Mouse (Mus musculus) MEL (cell line): ENCODE measurements around the gene Usp1. TPM values are rescaled to one million over a fixed set of nuclear protein-coding genes. Genes with fewer than 3 reads are reported as not detected.
"Not testable (repeated sequence)": the region's sequence is repeated elsewhere in the genome, so short reads cannot be mapped to it uniquely, and the experiment has no call there.

Experiments used
- DNase-seq: peaks from one replicate; pipeline ENCODE4 v3.0.0; 2011; ENCODE audit warnings: low read depth, low spot score
- H3K27ac ChIP-seq: 2 replicates; pipeline ENCODE4 v1.5.1; 2012; ENCODE audit warnings: low read depth, mild to moderate bottlenecking, control low read depth, low read length, moderate library complexity; ENCODE audit not compliant: control insufficient read depth
- H3K27me3 ChIP-seq, 2 experiments: fragments of 150-350 bp in 1 of 2; sonication (generic) in 1 of 2; 2 replicates each; pipeline ENCODE4 v1.6.1; 2012; ENCODE audit warnings: low read length in 2 of 2, mild to moderate bottlenecking in 2 of 2, improper control_type of control experiment in 1 of 2, moderate library complexity in 1 of 2; ENCODE audit not compliant: insufficient read depth in 2 of 2, control insufficient read depth in 1 of 2
- H3K36me3 ChIP-seq, 2 experiments: 2 replicates each; pipeline ENCODE4 v1.6.1; 2012 to 2014; ENCODE audit warnings: low read length in 2 of 2, improper control_type of control experiment in 1 of 2, inconsistent platforms in 1 of 2, mild to moderate bottlenecking in 1 of 2; ENCODE audit not compliant: insufficient read depth in 2 of 2, control insufficient read depth in 1 of 2
- H3K4me1 ChIP-seq, 2 experiments: fragments of 150-350 bp in 1 of 2; sonication (generic) in 1 of 2; 2 replicates each; pipeline ENCODE4 v1.6.1; 2012; ENCODE audit warnings: low read length in 2 of 2, improper control_type of control experiment in 1 of 2, mild to moderate bottlenecking in 1 of 2; ENCODE audit not compliant: insufficient read depth in 2 of 2, control insufficient read depth in 1 of 2
- H3K4me3 ChIP-seq, 2 experiments: fragments of 150-350 bp in 1 of 2; sonication (generic) in 1 of 2; 2 replicates each; pipeline ENCODE4 v1.5.1; 2012; ENCODE audit warnings: low read depth in 2 of 2, low read length in 2 of 2, mild to moderate bottlenecking in 2 of 2, moderate library complexity in 2 of 2, control low read depth in 1 of 2, improper control_type of control experiment in 1 of 2; ENCODE audit not compliant: control insufficient read depth in 1 of 2, insufficient read depth in 1 of 2
- H3K79me2 ChIP-seq: 2 replicates; pipeline ENCODE4 v1.6.1; 2012; ENCODE audit warnings: mild to moderate bottlenecking, low read length, moderate library complexity; ENCODE audit not compliant: control insufficient read depth, poor library complexity, insufficient read depth
- H3K9ac ChIP-seq: 2 replicates; pipeline ENCODE4 v1.6.1; 2012; ENCODE audit warnings: low read depth, mild to moderate bottlenecking, control low read depth, low read length, moderate library complexity; ENCODE audit not compliant: control insufficient read depth, poor library complexity, severe bottlenecking
- H3K9me3 ChIP-seq: fragments of 150-350 bp; sonication (generic); replicated peaks from 2 replicates; pipeline ENCODE4 v1.6.1; 2012; ENCODE audit warnings: mild to moderate bottlenecking, low read length, improper control_type of control experiment, moderate library complexity; ENCODE audit not compliant: insufficient read depth
- CHD1 ChIP-seq: IDR thresholded peaks from 2 replicates; pipeline ENCODE4 v1.6.1; 2012; ENCODE audit warnings: low read depth, mild to moderate bottlenecking, inconsistent platforms, low read length, improper control_type of control experiment
- CHD2 ChIP-seq: IDR thresholded peaks from 2 replicates; pipeline ENCODE4 v1.6.1; 2011; ENCODE audit warnings: low read length, improper control_type of control experiment
- CTCF ChIP-seq, 3 experiments: IDR thresholded peaks in 2 of 3; conservative IDR thresholded peaks in 1 of 3; 2 replicates each; pipeline ENCODE4 v1.5.1; 2011 to 2012; ENCODE audit warnings: low read length in 3 of 3, low read depth in 2 of 3, mild to moderate bottlenecking in 2 of 3, improper control_type of control experiment in 1 of 3, inconsistent platforms in 1 of 3, mixed read lengths in 1 of 3, moderate library complexity in 1 of 3; ENCODE audit not compliant: control insufficient read depth in 1 of 3, insufficient read depth in 1 of 3, poor library complexity in 1 of 3, severe bottlenecking in 1 of 3
- KAT2A ChIP-seq: conservative IDR thresholded peaks from 2 replicates; pipeline ENCODE4 v1.6.1; 2012; ENCODE audit warnings: low read depth, low read length, improper control_type of control experiment, inconsistent platforms
- MAFK ChIP-seq: IDR thresholded peaks from 2 replicates; pipeline ENCODE4 v1.6.1; 2011; ENCODE audit warnings: low read depth, mild to moderate bottlenecking, low read length, improper control_type of control experiment, borderline replicate concordance
- MAZ ChIP-seq: IDR thresholded peaks from 2 replicates; pipeline ENCODE4 v1.6.1; 2012; ENCODE audit warnings: low read depth, mild to moderate bottlenecking, inconsistent platforms, low read length, improper control_type of control experiment
- MYC ChIP-seq: IDR thresholded peaks from 2 replicates; pipeline ENCODE4 v1.6.1; 2011; ENCODE audit warnings: low read depth, mild to moderate bottlenecking, low read length, improper control_type of control experiment, moderate library complexity
- NELFE ChIP-seq: IDR thresholded peaks from 2 replicates; pipeline ENCODE4 v1.6.1; 2011; ENCODE audit warnings: low read depth, low read length, improper control_type of control experiment
- POLR2A ChIP-seq, 2 experiments: IDR thresholded peaks; 2 replicates each; pipeline ENCODE4 v1.6.1; 2011 to 2012; ENCODE audit warnings: low read length in 2 of 2, mild to moderate bottlenecking in 2 of 2, control low read depth in 1 of 2, improper control_type of control experiment in 1 of 2, low read depth in 1 of 2, moderate library complexity in 1 of 2; ENCODE audit not compliant: control insufficient read depth in 1 of 2, insufficient read depth in 1 of 2, poor library complexity in 1 of 2
- POLR2AphosphoS2 ChIP-seq: IDR thresholded peaks from 2 replicates; pipeline ENCODE4 v1.6.1; 2011; ENCODE audit warnings: low read length, improper control_type of control experiment
- RCOR1 ChIP-seq: IDR thresholded peaks from 2 replicates; pipeline ENCODE4 v1.6.1; 2012; ENCODE audit warnings: low read depth, mild to moderate bottlenecking, inconsistent platforms, low read length, improper control_type of control experiment
- SMC3 ChIP-seq: IDR thresholded peaks from 2 replicates; pipeline ENCODE4 v1.6.1; 2011; ENCODE audit warnings: low read depth, low read length, improper control_type of control experiment
- TCF12 ChIP-seq: IDR thresholded peaks from 2 replicates; pipeline ENCODE4 v1.6.1; 2014; ENCODE audit warnings: low read depth, mild to moderate bottlenecking, inconsistent platforms, low read length, improper control_type of control experiment, moderate library complexity
- USF2 ChIP-seq, 2 experiments: IDR thresholded peaks; 2 replicates each; pipeline ENCODE4 v1.6.1; 2011 to 2012; ENCODE audit warnings: improper control_type of control experiment in 2 of 2, low read length in 2 of 2, borderline replicate concordance in 1 of 2, inconsistent platforms in 1 of 2, low read depth in 1 of 2, mild to moderate bottlenecking in 1 of 2; ENCODE audit not compliant: insufficient read depth in 1 of 2
- ZNF384 ChIP-seq: IDR thresholded peaks from 2 replicates; pipeline ENCODE4 v1.6.1; 2012; ENCODE audit warnings: low read depth, mild to moderate bottlenecking, inconsistent platforms, low read length, improper control_type of control experiment
- polyA plus RNA-seq, 2 experiments: library from polyadenylated mRNA; stranded (reverse) in 1 of 2; unstranded in 1 of 2; fragments of >175 nt in 1 of 2; fragments of >200 nt in 1 of 2; gene quantifications; 2 replicates each; pipeline versions ENCODE4 v1.2.1 to v1.2.4; 2012; ENCODE audit warnings: low replicate concordance in 2 of 2, low read depth in 1 of 2; ENCODE audit not compliant: insufficient read length in 2 of 2, insufficient read depth in 1 of 2, missing spikeins in 1 of 2
- total RNA-seq: library from RNA; depleted of rRNA; stranded (reverse); fragments of 300-350 nt; gene quantifications from 2 replicates; pipeline ENCODE4 v1.2.3, GENCODE M21; 2012

The Usp1 gene
- total and polyA plus RNA-seq, 3 experiments, result 68.6 to 128 TPM; not detected in 1

DNA sequence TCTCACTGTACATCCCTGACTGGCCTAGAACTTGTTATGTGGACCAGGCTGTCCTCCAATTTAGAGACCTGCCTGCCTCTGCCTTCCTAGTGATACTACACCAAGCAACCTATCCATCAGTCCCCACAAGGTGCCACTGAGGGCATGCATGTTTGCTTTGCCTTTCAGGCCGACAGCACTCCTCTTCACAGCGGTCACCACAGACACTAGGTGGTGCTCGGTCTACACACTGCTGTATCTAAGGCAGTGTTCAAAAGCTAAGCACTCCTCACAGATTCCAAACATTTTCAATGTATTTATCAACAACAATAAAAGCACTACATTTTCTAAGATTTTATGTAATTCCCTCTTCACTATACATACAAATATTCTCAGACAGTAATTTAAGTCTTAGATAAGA lies 46.3 kb downstream of the Usp1 start:
- Histone ChIP-seq H3K27me3 (no peaks in the 10 kb centered on the region), H3K4me3 (no peak overlapping the region), H3K9me3 (no peaks in the 10 kb centered on the region), H3K4me1 (no peaks in the 10 kb centered on the region), H3K9ac (no peak overlapping the region), H3K27ac (no peak overlapping the region), H3K79me2 (no peaks in the 10 kb centered on the region), H3K36me3 (no peaks in the 10 kb centered on the region; a peak in 2 of 4 replicates)
- no peak for DNase-seq
- TF ChIP-seq NELFE (no peak), CHD1 (no peak), CHD2 (no peak)

DNA sequence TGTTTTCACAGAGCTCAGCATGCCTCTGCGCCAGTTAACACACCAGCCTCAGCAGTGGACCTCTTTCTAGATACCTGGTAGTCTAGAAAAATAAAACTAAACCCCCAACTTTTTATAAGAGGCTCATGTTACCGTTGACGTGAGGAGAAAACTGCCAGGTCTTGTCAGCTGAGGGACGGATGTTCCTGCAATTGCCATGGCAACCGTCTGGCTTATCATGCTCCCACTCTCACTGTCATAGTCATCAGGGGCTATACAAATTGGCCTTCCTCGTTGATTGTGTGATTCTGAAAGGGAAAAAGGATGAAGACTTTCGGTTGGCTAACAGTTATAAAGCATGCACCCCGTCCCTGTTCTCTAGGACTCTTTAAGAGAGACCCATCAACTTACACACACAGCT lies 52.1 kb downstream of the Usp1 start:
- H3K36me3 ChIP-seq, result no peaks in the 10 kb centered on the region
- H3K27ac ChIP-seq, result no peak overlapping the region
- H3K9me3 ChIP-seq, result no peaks in the 10 kb centered on the region
- no peaks in the 10 kb centered on the region for H3K4me1 ChIP-seq
- H3K9ac ChIP-seq, result no peak overlapping the region
- TF ChIP-seq CHD1 (no peak), MAZ (no peak), USF2 (IDR thresholded peaks at IDR 0.05; ENCODE audit: borderline replicate concordance in 1 of 2, insufficient read depth in 1 of 2, low read depth in 1 of 2, low read length in 2 of 2) (no peak), RCOR1 (no peak), MAFK (no peak), POLR2AphosphoS2 (no peak), CTCF (IDR thresholded peaks at IDR 0.05 in 2 of 3, conservative IDR thresholded peaks at IDR 0.05 in 1 of 3; ENCODE audit: control insufficient read depth in 1 of 3, insufficient read depth in 1 of 3, low read depth in 2 of 3, low read length in 3 of 3, poor library complexity in 1 of 3, severe bottlenecking in 1 of 3) (no peak), KAT2A (no peak), TCF12 (no peak), SMC3 (no peak), POLR2A (IDR thresholded peaks at IDR 0.05; ENCODE audit: control insufficient read depth in 1 of 2, insufficient read depth in 1 of 2, low read depth in 1 of 2, low read length in 2 of 2, poor library complexity in 1 of 2) (no peak), MYC (no peak), ZNF384 (no peak)
- H3K4me3 ChIP-seq, result no peak overlapping the region
- no peaks in the 10 kb centered on the region for H3K79me2 ChIP-seq
- no peak for DNase-seq
- no peaks in the 10 kb centered on the region for H3K27me3 ChIP-seq

DNA sequence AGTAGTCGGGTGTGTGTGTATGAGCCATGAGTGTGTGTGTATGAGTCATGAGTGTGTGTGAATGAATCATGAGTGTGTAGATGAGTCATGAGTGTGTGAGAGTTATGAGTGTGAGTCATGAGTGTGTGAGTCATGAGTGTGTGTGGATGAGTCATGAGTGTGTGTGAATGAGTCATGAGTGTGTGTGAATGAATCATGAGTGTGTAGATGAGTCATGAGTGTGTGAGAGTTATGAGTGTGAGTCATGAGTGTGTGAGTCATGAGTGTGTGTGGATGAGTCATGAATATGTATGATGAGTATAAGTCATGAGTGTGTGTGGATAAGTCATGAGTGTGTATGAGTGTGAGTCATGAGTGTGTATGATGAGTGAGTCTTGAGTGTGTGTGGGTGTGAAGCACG lies 54.7 kb downstream of the Usp1 start:
- not testable (repeated sequence) for H3K27me3 ChIP-seq, H3K9me3 ChIP-seq, H3K27ac ChIP-seq, H3K4me1 ChIP-seq, H3K4me3 ChIP-seq, H3K9ac ChIP-seq, H3K36me3 ChIP-seq, DNase-seq, H3K79me2 ChIP-seq
